Mouse (Mus musculus): ENCODE measurements around the gene Slc6a9. TPM values are rescaled to one million over a fixed set of nuclear protein-coding genes. Genes with fewer than 3 reads are reported as not detected.

The Slc6a9 gene
- polyA plus RNA-seq, 1 experiment from 2014 or later: 11.6 TPM

GRCm38 (mm10) chr4:117835531-117836111 is 1.3 kb downstream of the Slc6a9 start:
- Histone ChIP-seq H3K27me3 (ENCODE audit: control insufficient read depth, insufficient read depth, low read length) (no peaks in the 10 kb centered on the region), H3K4me2 (replicated peaks; ENCODE audit: low read depth, low read length) (peak overlapping the region; percentile 58), H3K9ac (replicated peaks; ENCODE audit: low read depth, low read length) (peak overlapping the region; percentile 53), H3K4me3 (ENCODE audit: low read depth, low read length) (peak overlapping the region; percentile 72), H3K36me3 (ENCODE audit: control insufficient read depth, insufficient read depth, low read length) (no peaks in the 10 kb centered on the region), H3K4me1 (ENCODE audit: control insufficient read depth, insufficient read depth, low read length) (peaks cover 17% of the 10 kb centered on the region; the same call in 1 of the 2 replicates), H3K9me3 (ENCODE audit: control insufficient read depth, low read depth, low read length) (no peaks in the 10 kb centered on the region), H3K27ac (ENCODE audit: low read length) (peak overlapping the region; percentile 83)
- under 1% methylated on average over 56 of the region's 60 CpGs for WGBS
- ATAC-seq (ENCODE audit: insufficient number of reproducible peaks, insufficient read depth, low FRiP score, low read depth): peak; percentile 19

GRCm38 (mm10) chr4:117836204-117836767 is 2.0 kb downstream of the Slc6a9 start:
- no peaks in the 10 kb centered on the region for H3K9me3 ChIP-seq (ENCODE audit: control insufficient read depth, low read depth, low read length)
- H3K4me1 ChIP-seq (ENCODE audit: control insufficient read depth, insufficient read depth, low read length): peaks cover 16% of the 10 kb centered on the region; the same call in 1 of the 2 replicates
- peak overlapping the region; percentile 58 for H3K4me2 ChIP-seq (replicated peaks; ENCODE audit: low read depth, low read length)
- peak overlapping the region; percentile 53 for H3K9ac ChIP-seq (replicated peaks; ENCODE audit: low read depth, low read length)
- H3K27me3 ChIP-seq (ENCODE audit: control insufficient read depth, insufficient read depth, low read length): no peaks in the 10 kb centered on the region
- H3K4me3 ChIP-seq (ENCODE audit: low read depth, low read length): peak overlapping the region; percentile 72
- peak; percentile 89 for ATAC-seq (ENCODE audit: insufficient number of reproducible peaks, insufficient read depth, low FRiP score, low read depth)
- peak overlapping the region; percentile 83; the same call in 1 of the 2 replicates for H3K27ac ChIP-seq (ENCODE audit: low read length)
- no peaks in the 10 kb centered on the region for H3K36me3 ChIP-seq (ENCODE audit: control insufficient read depth, insufficient read depth, low read length)
- 0% methylated on average over 47 of the region's 48 CpGs for WGBS

DNA sequence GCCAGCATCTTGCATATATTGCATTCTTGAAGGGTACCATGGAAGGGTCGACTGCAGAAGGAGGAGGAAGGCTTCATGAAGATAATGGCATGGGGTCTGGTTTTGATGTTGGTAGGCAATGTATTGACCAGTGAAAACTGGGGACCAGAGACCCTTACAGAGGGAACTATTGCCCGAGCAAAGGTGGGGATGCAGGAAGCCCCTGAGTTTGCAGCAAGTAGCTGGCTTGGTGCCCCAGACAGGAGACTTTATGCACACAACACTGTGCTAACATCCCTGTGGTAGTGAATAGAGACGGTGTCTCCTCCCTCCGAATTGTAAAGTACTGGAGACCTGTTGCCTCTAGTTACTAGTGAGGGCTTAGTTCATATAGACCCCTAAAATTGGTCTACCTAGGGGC is 3.0 kb downstream of the Slc6a9 start:
- H3K4me2 ChIP-seq (replicated peaks; ENCODE audit: low read depth, low read length): no peak overlapping the region
- H3K4me1 ChIP-seq (ENCODE audit: control insufficient read depth, insufficient read depth, low read length): peaks cover 11% of the 10 kb centered on the region; the same call in 1 of the 2 replicates
- WGBS: 63% methylated on average over 4 of the region's 4 CpGs

DNA sequence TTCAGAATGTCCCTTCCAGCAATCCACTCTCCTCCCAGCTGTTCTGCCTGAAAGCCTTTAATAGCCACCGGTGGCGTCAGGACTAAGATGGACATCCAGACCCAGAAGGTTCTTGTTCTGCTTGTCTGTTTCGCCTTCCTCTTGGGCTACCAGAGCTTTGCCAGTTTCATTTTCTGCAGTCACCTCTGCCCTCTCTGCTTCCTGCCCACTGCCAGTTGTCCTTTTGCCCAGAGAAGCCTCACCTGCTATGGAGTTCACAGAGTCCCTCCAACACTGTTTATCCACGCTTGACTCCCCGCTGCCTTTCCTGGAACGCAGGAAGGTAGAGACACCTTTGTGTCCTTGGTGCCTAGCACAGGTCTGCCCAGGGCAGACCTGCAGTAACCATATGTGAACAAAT is 5.1 kb downstream of the Slc6a9 start:
- no peak for ATAC-seq (ENCODE audit: insufficient number of reproducible peaks, insufficient read depth, low FRiP score, low read depth)
- 70% methylated on average over 6 of the region's 6 CpGs for WGBS
- no peak overlapping the region for H3K4me2 ChIP-seq (replicated peaks; ENCODE audit: low read depth, low read length)
- H3K4me1 ChIP-seq (ENCODE audit: control insufficient read depth, insufficient read depth, low read length): peaks cover 8% of the 10 kb centered on the region; the same call in 1 of the 2 replicates
- H3K27ac ChIP-seq (ENCODE audit: low read length): no peak overlapping the region
- no peaks in the 10 kb centered on the region for H3K9me3 ChIP-seq (ENCODE audit: control insufficient read depth, low read depth, low read length)
- H3K36me3 ChIP-seq (ENCODE audit: control insufficient read depth, insufficient read depth, low read length): no peaks in the 10 kb centered on the region
- H3K4me3 ChIP-seq (ENCODE audit: low read depth, low read length): no peak overlapping the region
- H3K9ac ChIP-seq (replicated peaks; ENCODE audit: low read depth, low read length): no peak overlapping the region
- H3K27me3 ChIP-seq (ENCODE audit: control insufficient read depth, insufficient read depth, low read length): no peaks in the 10 kb centered on the region

More for the DNA sequence above, 3.0 kb downstream of the Slc6a9 start:
- no peaks in the 10 kb centered on the region for H3K9me3 ChIP-seq (ENCODE audit: control insufficient read depth, low read depth, low read length)
- no peak overlapping the region for H3K9ac ChIP-seq (replicated peaks; ENCODE audit: low read depth, low read length)
- no peak overlapping the region for H3K4me3 ChIP-seq (ENCODE audit: low read depth, low read length)
- no peak overlapping the region for H3K27ac ChIP-seq (ENCODE audit: low read length)
- no peak for ATAC-seq (ENCODE audit: insufficient number of reproducible peaks, insufficient read depth, low FRiP score, low read depth)
- no peaks in the 10 kb centered on the region for H3K36me3 ChIP-seq (ENCODE audit: control insufficient read depth, insufficient read depth, low read length)
- no peaks in the 10 kb centered on the region for H3K27me3 ChIP-seq (ENCODE audit: control insufficient read depth, insufficient read depth, low read length)

DNA sequence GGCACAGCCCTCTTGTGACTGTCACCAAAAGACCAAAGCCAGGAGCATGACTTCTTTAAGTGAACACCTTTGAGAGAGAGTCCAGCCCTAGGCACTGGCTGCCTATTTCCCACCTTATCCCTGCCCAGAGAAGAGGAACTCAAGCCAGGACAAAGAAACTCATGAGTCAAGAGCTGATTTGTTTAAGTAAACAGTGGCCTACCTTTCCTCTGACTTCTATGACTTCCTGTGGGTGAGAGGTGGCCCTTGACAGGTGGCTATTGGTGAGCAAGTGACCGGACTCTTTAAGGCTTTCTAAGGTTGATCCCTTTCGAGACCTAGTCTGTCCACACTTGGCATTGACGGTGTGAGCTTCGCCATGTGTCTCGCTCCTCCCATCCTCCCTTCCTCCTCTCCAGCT is 6.5 kb downstream of the Slc6a9 start:
- no peak overlapping the region for H3K4me3 ChIP-seq (ENCODE audit: low read depth, low read length)
- no peaks in the 10 kb centered on the region for H3K9me3 ChIP-seq (ENCODE audit: control insufficient read depth, low read depth, low read length)
- peaks cover 5% of the 10 kb centered on the region; the same call in 1 of the 2 replicates for H3K4me1 ChIP-seq (ENCODE audit: control insufficient read depth, insufficient read depth, low read length)
- ATAC-seq (ENCODE audit: insufficient number of reproducible peaks, insufficient read depth, low FRiP score, low read depth): no peak
- no peaks in the 10 kb centered on the region for H3K27me3 ChIP-seq (ENCODE audit: control insufficient read depth, insufficient read depth, low read length)
- 77% methylated on average over 5 of the region's 5 CpGs for WGBS
- H3K9ac ChIP-seq (replicated peaks; ENCODE audit: low read depth, low read length): no peak overlapping the region
- peaks cover 3% of the 10 kb centered on the region; the same call in 1 of the 2 replicates for H3K36me3 ChIP-seq (ENCODE audit: control insufficient read depth, insufficient read depth, low read length)
- no peak overlapping the region for H3K4me2 ChIP-seq (replicated peaks; ENCODE audit: low read depth, low read length)
- H3K27ac ChIP-seq (ENCODE audit: low read length): no peak overlapping the region

GRCm38 (mm10) chr4:117841566-117841965 is 7.3 kb downstream of the Slc6a9 start:
- Histone ChIP-seq H3K9ac (replicated peaks; ENCODE audit: low read depth, low read length) (no peak overlapping the region), H3K4me1 (ENCODE audit: control insufficient read depth, insufficient read depth, low read length) (peaks cover 5% of the 10 kb centered on the region; the same call in 1 of the 2 replicates), H3K4me3 (ENCODE audit: low read depth, low read length) (no peak overlapping the region), H3K4me2 (replicated peaks; ENCODE audit: low read depth, low read length) (no peak overlapping the region), H3K9me3 (ENCODE audit: control insufficient read depth, low read depth, low read length) (no peaks in the 10 kb centered on the region), H3K36me3 (ENCODE audit: control insufficient read depth, insufficient read depth, low read length) (peaks cover 6% of the 10 kb centered on the region; the same call in 1 of the 2 replicates), H3K27me3 (ENCODE audit: control insufficient read depth, insufficient read depth, low read length) (no peaks in the 10 kb centered on the region), H3K27ac (ENCODE audit: low read length) (no peak overlapping the region)
- no peak for ATAC-seq (ENCODE audit: insufficient number of reproducible peaks, insufficient read depth, low FRiP score, low read depth)
- WGBS: 82% methylated on average over 3 of the region's 3 CpGs

DNA sequence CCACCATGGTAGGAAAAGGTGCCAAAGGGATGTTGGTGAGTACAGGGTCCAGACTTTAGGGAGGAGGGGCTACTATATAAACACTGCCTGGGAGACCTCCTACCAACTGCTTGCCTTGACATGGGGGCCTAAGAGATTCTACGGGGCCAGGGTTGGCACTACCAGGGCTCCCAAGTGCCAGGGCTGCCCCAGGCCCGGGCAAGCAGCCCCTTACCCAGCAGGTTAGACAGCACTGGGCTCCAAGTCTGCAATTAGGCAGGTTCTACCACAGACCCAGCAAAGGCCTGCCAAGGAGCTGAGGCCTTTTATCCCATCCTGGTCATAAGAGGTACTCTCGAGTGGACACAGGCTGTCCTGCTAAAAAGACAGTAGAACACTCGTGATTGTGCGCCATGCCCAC is 8.8 kb downstream of the Slc6a9 start:
- Histone ChIP-seq H3K4me1 (ENCODE audit: control insufficient read depth, insufficient read depth, low read length) (no peaks in the 10 kb centered on the region), H3K9me3 (ENCODE audit: control insufficient read depth, low read depth, low read length) (no peaks in the 10 kb centered on the region), H3K4me3 (ENCODE audit: low read depth, low read length) (no peak overlapping the region), H3K4me2 (replicated peaks; ENCODE audit: low read depth, low read length) (no peak overlapping the region), H3K36me3 (ENCODE audit: control insufficient read depth, insufficient read depth, low read length) (peaks cover 6% of the 10 kb centered on the region; the same call in 1 of the 2 replicates), H3K9ac (replicated peaks; ENCODE audit: low read depth, low read length) (no peak overlapping the region), H3K27me3 (ENCODE audit: control insufficient read depth, insufficient read depth, low read length) (no peaks in the 10 kb centered on the region), H3K27ac (ENCODE audit: low read length) (no peak overlapping the region)
- WGBS: 82% methylated on average over 5 of the region's 5 CpGs
- ATAC-seq (ENCODE audit: insufficient number of reproducible peaks, insufficient read depth, low FRiP score, low read depth): no peak

- Histone ChIP-seq H3K27ac (ENCODE audit: low read length) (no peak overlapping the region), H3K4me3 (ENCODE audit: low read depth, low read length) (no peak overlapping the region), H3K9ac (replicated peaks; ENCODE audit: low read depth, low read length) (no peak overlapping the region), H3K9me3 (ENCODE audit: control insufficient read depth, low read depth, low read length) (no peaks in the 10 kb centered on the region), H3K36me3 (ENCODE audit: control insufficient read depth, insufficient read depth, low read length) (peaks cover 6% of the 10 kb centered on the region; the same call in 1 of the 2 replicates), H3K4me1 (ENCODE audit: control insufficient read depth, insufficient read depth, low read length) (no peaks in the 10 kb centered on the region), H3K27me3 (ENCODE audit: control insufficient read depth, insufficient read depth, low read length) (no peaks in the 10 kb centered on the region), H3K4me2 (replicated peaks; ENCODE audit: low read depth, low read length) (no peak overlapping the region)
- 90% methylated on average over 5 of the region's 5 CpGs for WGBS
- ATAC-seq (ENCODE audit: insufficient number of reproducible peaks, insufficient read depth, low FRiP score, low read depth): no peak
Measured at GRCm38 (mm10) chr4:117844467-117844866, 10.2 kb downstream of the Slc6a9 start.

Data from stomach, embryonic 14.5 days (tissue).